Mouse (Mus musculus): ENCODE data around the gene Tnfrsf18.
A peak's percentile ranks its signal among the peaks of the same experiment; 100 is the strongest.

The Tnfrsf18 gene

DNA sequence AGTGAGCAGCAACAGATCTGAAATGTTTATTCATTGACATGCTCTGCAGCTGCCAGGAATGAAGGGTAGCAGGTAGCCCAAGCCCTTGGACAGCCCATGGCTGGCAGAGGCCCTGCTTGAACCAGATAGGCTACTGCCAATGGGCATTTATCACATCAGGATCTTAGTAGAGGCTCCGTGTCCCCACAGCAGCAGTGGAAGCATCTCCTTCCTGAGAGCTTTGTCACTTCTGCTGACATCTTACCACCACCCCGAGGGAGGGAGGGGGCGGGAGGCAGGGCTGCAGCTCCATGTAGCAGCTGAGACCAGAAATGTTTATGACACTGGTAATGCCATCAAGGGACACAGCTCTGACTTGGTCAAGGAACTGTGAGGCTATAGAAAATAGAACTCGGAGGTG is 6.9 kb downstream of the Tnfrsf18 start:
- DNase-seq (ENCODE audit: low spot score): no peak

DNA sequence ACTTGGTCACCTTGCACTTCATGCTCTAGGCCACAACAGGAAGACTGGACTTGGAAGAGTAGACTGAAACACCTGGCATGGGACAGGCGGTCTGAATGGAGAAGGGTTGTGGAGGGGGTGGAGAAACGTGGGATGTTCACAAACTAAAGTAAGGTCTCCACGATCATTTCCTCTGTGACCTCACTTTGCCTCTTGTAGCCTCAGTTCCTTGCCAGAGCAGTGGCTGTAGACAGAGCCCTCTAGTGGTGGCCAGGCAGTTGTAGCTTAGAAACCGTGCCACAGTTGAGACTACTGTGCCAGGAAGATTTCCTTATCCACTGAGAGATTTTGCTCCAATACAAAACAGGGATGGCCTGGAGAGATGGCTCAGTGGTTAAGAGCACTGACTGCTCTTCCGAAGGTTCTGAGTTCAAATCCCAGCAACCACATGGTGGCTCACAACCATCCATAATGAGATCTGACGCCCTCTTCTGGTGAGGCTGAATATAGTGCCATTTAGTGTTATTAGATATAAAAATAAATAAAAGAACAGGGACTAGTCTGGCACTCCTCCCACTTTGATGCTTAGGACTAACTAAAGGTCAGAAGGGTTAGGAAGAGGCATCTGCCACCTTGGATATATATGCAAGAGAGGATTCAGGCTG is 7.6 kb downstream of the Tnfrsf18 start:
- DNase-seq (ENCODE audit: low spot score): no peak

DNA sequence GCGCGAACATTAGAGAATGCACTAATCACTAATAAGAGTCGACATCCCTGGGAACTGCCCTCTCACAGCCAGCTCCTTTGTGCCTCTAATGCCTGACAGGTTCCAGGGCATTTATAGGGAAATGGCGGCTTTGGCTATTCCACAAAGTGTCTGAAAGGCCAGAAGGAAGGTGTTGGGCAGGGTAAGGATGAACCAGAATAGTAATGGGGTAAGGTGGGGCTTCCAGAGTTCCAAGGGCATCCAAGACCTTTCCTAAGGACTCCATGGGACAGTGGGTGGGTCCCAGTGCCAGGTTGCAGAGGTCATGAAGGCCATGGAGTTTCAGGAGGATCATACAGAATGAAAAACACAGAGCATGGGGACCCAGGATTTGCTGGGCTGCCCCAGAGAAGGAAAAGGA is 8.3 kb downstream of the Tnfrsf18 start:
- no peak for DNase-seq (ENCODE audit: low spot score)

DNA sequence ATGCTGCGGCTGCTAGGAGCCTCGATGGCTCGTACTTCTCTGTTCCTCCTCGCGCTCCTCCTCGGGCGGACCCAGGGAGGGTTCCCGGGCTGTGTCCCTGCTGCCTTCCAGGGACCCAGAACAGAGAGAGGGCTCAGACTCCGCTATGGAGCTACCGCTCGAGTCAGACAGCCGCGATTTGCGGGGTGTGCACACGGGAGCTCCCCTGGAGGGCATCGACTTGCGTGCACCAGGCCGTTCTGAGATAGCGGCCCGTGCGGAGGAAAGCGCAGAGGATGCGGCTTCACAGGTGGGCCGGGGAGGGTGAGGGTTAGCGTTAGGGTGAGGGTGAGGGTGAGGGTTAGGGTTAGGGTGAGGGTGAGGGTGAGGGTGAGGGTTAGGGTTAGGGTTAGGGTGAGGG is 8.9 kb downstream of the Tnfrsf18 start:
- no peak for DNase-seq (ENCODE audit: low spot score)

DNA sequence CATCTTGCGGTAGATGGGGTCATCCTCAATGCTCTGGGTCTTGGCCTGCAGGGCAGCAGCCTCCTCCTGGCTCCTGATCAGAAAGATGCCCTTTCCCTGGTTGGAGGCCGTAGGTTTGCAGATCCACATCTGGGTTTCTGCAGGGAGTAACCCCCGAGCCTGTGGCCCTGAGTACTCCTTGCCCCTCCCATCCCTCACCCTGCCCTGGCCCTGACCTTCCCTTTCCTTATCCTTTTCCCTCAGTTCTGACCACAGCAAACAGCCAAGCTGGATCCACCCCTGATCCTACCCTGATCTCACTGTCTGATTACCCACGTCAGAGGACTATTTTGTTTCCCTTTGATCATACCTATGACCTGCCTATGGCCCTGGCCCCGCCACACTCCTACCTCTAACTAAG is 18.8 kb downstream of the Tnfrsf18 start:
- DNase-seq (ENCODE audit: low spot score): no peak

DNA sequence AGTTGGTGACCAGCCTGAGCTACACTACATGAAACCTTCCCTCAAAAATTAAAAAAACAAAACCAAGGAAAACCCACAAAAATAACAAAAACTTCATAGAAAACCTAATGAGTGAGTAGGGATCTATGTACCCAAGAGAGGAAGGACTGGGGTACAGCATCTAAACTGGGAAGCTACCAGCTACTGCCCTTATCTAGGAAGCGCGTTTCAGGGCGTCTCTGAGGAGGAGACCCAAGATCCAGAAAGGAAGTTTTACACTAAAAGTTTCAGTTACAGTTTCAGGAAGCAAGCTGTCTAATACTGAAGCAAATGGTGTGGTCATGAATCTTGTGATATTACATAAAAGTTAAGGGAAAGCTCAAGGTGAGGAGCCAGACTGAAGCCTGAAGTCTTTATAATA is 23.8 kb downstream of the Tnfrsf18 start:
- no peak for DNase-seq (ENCODE audit: low spot score)

DNA sequence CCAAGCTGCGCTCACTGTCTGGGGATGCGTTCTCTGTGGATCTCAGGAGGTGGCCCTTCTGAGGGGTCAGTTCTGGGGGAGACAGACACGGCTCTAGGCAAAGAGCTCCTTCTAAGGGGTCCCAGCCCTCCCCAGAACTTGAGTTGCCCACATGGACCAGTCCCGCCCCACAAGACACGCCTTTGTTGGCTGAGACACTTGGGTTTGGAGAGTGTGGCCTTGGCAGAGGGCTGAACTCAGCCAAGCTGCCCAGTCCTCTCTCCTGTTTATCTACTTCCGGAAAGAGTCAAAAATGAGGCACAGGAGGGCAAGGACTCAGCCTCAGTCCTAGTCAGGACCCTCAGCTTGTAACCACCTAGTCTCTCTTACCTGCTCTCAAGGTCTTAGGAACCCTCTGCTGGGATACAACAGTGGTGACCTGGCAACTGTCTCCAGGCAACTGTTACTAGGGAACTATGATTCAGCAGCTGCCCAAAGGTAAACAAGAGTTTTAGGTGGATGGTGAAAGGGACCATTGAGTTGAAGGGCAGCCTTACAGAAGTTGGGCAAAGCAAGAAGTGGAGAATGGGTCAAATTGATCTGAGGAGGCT is 24.5 kb downstream of the Tnfrsf18 start:
- no peak for DNase-seq (ENCODE audit: low spot score)

DNA sequence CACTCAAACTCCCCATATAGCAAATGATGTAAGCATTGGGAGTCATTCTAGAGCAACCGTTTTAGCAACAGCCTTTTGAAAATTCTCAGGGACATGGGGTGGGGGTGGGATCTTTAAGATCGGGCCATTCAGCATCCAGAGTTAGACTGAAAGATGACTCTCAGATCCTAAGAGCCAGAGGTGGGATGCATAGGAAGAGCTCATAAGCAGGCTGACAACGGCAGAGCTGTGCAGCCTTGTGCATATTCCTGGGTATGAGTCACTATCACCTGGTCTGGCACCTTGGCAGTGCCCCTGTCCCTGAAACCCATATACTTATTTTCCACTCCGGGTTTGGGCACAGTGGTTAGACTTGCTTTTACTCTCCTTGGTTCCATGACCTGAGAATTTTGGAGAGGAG is 27.1 kb downstream of the Tnfrsf18 start:
- no peak for DNase-seq (ENCODE audit: low spot score)

DNA sequence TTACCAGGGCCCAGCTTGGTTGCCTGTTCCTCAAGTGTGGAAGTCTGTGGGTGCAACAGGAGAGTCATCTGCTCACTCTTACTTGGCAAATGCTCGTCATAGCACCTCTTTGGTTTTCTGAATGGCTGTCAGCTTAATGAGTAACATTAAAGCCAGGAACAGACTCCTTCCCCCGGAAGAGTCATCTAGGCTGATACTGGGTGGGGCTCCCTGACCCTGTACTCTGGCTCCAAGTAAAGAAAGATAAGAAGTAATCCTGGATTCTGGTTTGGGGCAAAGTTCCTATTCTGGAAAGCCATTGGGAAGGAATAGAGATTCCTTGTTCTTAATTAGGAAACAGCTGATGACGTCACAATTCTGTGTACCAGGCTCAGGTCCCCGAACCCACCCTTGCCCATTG is 28.2 kb downstream of the Tnfrsf18 start:
- no peak for DNase-seq (ENCODE audit: low spot score)

DNA sequence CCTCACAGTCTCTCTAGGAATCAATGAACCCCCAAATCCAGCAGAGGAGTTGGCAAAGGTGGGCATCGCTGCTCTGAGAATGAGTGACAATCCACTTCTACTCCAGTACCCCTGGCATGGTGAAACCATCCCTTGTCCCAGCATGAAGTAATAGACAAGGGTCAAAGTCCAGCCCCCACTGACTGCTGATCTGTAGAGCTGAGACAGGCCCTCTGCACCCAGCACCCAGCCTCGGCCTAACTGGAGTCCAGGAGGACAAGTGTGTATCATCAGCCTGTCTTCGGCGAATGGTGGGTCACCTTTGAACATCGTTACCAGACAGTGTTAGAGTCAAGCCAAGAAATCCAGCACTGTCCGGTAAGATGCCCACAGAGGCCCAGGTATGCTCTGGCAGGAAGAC is 28.6 kb downstream of the Tnfrsf18 start:
- no peak for DNase-seq (ENCODE audit: low spot score)

DNA sequence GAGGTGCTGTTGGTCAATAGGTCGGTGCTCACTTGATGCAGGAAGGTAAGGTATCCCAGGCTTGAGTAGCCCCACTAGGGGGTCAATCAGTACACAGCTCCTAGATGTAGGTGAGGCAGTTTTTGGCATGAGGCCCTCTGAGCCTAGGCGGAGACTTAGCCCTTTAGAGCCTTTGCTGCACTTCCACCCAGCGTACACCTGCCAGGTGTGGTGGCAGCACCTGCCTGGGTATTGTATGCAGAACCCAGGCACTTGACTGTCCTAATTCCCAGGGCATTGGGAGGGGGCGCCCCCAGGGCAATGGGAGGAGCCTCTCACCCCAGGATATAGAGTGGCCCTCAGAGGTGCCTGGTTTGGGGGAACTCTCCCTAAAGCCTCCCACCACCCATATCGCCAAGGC is 29.2 kb downstream of the Tnfrsf18 start:
- DNase-seq (ENCODE audit: low spot score): no peak

DNA sequence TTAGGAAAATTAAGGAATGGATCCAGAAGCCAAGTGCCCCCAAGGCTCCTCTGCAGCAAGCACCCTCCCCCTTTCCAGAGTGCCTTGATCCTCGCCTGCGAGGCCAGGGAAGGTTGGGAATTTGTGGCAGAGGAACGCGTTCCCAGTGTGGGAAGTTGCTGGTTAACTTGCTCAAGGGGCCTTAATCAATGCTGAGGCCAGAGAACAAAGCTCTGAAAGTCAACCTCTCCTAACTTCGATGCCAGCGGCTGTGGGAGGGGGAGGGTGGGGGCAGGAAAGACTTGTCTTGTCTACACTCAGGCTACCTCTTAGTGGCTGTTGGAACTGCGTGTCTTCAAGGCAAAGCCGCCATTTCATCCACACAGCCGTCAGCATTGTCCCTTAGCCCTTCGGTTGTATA is 31.7 kb downstream of the Tnfrsf18 start:
- no peak for DNase-seq (ENCODE audit: low spot score)

DNA sequence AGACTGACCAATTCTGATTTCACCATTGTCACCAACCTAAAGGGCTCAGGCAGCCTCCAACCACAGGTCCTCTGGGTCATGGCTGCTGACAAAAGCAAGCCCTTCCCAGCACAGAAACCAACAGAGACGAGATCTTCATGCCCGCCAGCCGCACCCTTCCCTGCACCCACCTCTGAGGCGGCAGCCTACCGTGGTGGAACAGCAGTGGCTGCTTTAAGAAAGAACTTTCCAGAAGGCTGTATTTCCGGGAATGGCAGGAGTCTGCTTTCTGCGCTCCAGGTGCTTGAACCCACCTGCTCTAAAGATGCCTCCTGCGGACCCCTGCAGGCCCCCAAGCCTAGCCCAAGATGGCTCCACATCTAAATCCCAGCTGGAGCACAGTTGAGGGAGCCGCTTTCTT is 32.9 kb downstream of the Tnfrsf18 start:
- no peak for DNase-seq (ENCODE audit: low spot score)

DNA sequence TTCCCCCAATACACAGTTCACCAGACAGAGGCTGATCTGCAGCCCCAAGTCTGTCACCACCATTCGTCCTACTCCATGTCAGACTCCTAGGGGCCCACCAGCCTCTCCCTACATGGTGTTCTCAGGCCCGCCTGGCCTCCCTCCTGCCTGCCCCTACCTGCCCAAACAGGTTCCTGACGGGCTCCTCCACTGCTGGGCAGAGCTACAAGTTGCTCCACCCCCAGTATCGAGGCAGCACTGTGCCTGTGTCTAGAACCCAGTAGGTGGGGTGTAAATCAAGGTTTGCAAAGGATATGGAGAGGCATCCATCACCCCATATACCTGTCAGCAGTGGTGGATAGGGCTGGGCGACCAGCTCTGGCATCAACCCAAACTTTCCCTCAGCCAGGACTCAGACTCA is 33.3 kb downstream of the Tnfrsf18 start, which contains the start of gene Ttll10:
Ttll10 (minus strand) TSS at position 154 of the 400 bp plus-strand sequence.
- DNase-seq (ENCODE audit: low spot score): peak; percentile 69

DNA sequence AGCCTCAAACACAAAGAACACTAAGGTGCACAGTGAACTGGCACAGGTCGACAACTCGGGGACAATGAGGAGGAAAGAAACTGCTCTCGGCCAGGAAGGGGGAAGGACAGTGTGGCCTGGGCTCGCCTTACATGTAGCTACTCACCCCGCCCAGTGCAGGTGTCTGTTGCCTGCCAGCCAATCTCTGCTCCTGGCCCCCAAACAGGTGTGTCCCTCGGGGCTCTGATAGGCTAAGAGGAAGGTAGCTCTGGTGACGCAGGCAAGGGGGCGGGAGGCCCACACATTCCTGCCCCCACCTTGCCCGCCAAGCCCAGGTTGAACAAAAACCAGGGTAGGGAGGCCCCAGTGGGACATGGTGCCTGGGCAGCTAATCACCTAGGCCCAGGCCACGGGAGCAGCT is 33.7 kb downstream of the Tnfrsf18 start:
- DNase-seq (ENCODE audit: low spot score): peak; percentile 60

DNA sequence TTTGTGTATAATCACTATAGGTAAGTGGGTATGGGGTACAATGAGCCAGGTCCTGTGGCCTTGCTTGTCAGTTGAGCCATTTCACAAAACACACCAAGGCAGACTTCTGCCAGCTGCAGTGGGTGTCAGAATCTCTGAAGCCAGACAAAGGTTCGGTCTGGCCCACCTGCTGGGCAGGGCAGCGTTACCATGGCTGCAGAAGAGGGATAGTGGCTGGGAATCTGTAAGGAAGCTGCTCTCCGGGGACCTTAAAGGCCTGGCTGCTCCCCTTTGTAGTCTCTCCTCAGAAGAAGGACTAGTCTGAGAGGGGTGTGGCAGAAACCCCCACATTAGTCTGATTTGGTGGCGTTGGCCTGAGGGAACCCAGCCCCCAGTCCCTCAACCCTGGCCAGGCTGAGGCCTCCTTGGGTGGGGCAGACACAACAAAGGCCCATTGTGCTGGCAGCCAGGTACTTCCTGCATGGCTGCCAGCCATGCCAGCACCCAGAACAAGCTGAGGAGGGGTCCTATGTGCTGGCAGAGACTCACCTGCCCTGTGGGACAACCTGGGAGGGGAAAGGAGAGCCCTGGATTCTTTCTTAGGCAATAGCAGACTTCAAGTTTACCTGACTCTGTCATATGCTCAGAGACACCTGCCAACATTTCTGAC is 38.0 kb downstream of the Tnfrsf18 start:
- no peak for DNase-seq (ENCODE audit: low spot score)

DNA sequence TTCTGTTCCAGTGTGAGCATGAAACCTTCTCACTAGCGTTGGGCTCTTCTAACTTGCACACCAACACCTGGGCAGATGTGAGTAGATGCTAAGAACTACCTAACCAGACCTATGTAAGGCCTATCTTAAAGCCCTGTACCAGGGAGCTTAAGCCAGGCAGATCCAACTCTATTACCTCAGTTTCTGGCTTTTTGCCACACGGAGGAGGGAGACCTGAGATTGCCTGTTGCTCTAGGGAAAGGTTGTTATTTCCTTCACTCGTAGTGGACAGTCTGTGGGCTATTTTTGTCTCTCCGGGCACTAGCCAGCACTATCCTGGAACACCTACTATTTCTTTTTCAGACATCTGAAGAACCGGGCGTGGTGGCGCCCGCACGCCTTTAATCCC is 38.5 kb downstream of the Tnfrsf18 start:
- DNase-seq (ENCODE audit: low spot score): no peak

DNA sequence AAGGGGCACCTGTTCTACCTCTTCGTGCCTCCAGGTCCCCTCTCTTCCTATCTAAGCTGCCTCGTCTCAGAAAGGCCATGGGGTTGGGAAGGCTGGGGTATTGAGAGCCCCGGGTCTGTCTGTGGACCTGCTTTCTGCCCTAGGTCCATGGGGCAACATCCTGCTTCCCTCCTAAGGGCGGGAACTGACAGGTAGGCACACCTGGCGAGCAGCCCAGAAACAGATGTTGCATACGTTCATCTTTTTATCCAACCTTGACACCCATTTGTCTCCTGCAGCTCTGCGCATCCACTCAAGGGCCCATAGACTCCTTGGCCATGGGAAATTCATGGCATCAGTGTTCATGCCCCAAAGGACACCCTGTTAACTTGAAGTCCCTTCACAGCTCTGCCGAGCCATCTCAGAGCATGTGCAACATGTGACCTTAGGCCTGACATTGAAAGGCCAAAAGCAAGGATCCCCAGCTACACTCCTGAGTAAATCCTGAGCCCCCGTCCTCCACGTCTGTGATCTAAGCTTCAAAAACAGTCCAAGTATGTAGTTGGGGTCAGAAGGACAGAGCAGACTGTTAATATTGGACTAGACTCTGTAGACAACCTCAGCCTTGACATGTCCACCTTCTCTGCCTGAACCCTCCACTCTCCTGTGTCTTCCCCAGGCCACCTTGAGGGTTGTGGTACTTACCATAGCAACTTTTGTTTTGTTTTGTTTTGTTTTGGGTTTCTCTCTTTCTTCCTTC is 39.4 kb downstream of the Tnfrsf18 start:
- DNase-seq (ENCODE audit: low spot score): no peak

DNA sequence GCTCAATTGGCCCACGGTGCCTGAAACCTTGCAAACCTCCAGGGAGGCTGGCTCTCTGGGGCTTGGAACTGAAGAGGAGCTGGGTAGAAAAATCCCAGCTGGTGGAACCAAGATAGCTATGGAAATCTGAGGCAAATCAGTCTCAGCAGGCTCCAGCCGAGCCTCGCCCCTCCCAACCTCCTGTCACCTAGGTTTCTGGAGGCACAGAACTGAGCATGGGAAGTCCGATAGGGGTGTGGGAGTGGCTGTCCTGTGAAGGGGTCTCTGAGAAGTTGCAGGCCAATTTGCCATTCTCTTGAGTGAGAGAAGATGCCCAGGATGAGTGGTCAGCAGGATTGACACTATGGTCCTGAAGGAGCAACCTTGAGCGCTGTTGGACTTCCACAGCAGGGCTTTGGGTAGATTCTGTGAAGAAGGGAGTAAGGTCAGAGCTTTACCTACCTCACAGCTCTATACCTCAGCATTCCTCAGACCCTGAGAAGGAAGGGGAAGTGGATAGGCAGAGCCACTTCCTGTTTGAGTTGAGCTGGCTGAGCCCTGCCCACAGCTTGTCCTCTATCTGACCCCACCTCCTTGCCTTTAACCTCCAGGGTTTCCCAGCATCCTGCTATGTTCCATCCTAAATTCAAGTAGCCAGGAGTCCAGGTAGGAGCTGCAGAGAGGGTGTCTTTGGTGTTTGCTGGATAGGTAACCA is 41.4 kb downstream of the Tnfrsf18 start:
- no peak for DNase-seq (ENCODE audit: low spot score)

DNA sequence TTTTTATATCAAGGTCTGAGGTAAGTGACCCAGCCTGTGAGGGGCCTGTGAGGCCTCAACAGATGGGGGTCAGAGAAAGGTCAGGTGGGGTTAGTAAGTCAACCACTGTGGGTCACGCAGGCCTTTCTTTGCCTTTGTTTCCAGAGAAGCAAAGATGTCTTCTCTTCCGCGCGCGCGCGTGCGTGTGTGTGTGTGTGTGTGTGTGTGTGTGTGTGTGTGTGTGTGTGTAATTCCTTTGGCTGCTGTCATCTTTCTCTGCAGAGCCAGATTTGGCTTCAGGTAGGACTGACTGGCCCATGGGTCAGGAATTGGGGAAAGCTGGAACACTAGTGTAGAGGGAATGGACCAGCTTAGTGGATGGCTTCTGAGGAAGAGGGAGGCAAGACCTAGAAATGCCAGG is 43.7 kb downstream of the Tnfrsf18 start:
- no peak for DNase-seq (ENCODE audit: low spot score)

DNA sequence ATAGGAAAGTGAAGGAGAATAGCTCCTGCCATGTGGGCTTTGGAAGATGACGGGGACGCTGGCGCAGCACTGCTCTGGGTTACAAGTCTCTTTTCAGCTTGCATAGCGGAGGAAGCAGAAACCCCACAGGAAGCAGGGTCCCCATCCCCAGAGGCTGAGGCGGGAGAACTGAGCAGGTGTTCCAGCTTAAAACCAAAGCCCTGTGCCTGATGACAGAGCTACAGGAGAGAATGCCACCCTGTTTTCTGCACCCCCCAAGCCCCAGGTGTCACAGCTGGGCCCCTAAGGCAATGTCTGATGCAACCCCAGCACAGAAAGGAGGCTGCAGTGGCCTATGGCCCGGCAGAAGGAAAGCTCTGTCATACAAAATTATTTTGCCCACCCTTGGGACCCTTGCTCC is 44.3 kb downstream of the Tnfrsf18 start:
- no peak for DNase-seq (ENCODE audit: low spot score)

DNA sequence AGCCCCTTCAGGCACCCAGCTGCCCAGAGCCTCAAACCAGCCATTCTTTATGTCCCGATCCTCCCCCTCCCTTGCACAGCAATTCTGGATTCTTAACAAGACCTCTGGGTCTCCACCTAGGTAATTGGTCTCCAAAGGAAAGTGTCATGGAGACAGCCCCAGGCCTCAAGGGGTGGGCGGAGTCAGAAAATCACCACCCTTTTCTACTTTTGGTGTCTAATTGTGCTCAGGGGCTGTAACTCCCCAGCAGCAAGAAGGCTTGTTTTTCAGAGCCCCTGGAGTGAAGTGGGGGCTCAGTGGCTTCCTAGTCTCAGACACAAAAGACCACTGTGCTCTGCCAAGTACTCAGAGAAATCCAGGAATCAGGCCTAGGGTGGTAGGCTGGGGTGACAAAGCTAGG is 44.8 kb downstream of the Tnfrsf18 start:
- no peak for DNase-seq (ENCODE audit: low spot score)
